Mouse (Mus musculus) heart, embryonic 12.5 days (tissue): ENCODE results near the gene Scrn3. TPM values are rescaled to one million over a fixed set of nuclear protein-coding genes. Genes with fewer than 3 reads are reported as not detected.

Experiments
- ATAC-seq: fragments of 200-750 bp; cut with Nextera tagmentation; 2 replicates; pipeline ENCODE4 v1.8.0; 2017; ENCODE audit warnings: moderate TSS enrichment, moderate library complexity; ENCODE audit not compliant: insufficient number of reproducible peaks, low FRiP score
- H3K27ac ChIP-seq: fragments of 300-500 bp; sonication (generic); 2 replicates; pipeline ENCODE4 v1.5.1; 2016; ENCODE audit warnings: mild to moderate bottlenecking, moderate library complexity; ENCODE audit not compliant: poor library complexity, severe bottlenecking
- H3K27me3 ChIP-seq: fragments of 300-500 bp; sonication (generic); replicated peaks from 2 replicates; pipeline ENCODE4 v1.6.1; 2016; ENCODE audit warnings: mild to moderate bottlenecking, moderate library complexity
- H3K36me3 ChIP-seq: fragments of 300-500 bp; sonication (generic); 2 replicates; pipeline ENCODE4 v1.6.1; 2016; ENCODE audit warnings: mild to moderate bottlenecking, moderate library complexity
- H3K4me1 ChIP-seq: fragments of 300-500 bp; sonication (generic); replicated peaks from 2 replicates; pipeline ENCODE4 v1.6.1; 2016; ENCODE audit warnings: mild to moderate bottlenecking
- H3K4me2 ChIP-seq: fragments of 300-500 bp; sonication (generic); 2 replicates; pipeline ENCODE4 v1.6.1; 2016; ENCODE audit warnings: mild to moderate bottlenecking, moderate library complexity
- H3K4me3 ChIP-seq: fragments of 300-500 bp; sonication (generic); 2 replicates; pipeline ENCODE4 v1.5.1; 2016; ENCODE audit warnings: mild to moderate bottlenecking
- H3K9ac ChIP-seq: fragments of 300-500 bp; sonication (generic); 2 replicates; pipeline ENCODE4 v1.6.1; 2016; ENCODE audit warnings: mild to moderate bottlenecking, moderate library complexity
- H3K9me3 ChIP-seq: fragments of 300-500 bp; sonication (generic); replicated peaks from 2 replicates; pipeline ENCODE4 v1.6.1; 2016; ENCODE audit warnings: mild to moderate bottlenecking, moderate library complexity
- WGBS: fragments of 180-500 bp; shearing (Covaris S2); methylation state at CpG from one replicate; pipeline ENCODE4 v1.1.7; 2016; 5-methylcytosine and 5-hydroxymethylcytosine counted together
- polyA plus RNA-seq: library from polyadenylated mRNA; unstranded; fragments of >200 nt; fragmentation: Nextera tagmentation; extraction: Ambion mirVana; gene quantifications from 2 replicates; pipeline ENCODE4 v1.2.1, GENCODE M21; 2016

Scrn3 gene
- polyA plus RNA-seq, 1 experiment from 2014 or later = 14.9 TPM

GRCm38 (mm10) chr2:73357004-73357403, 44.6 kb downstream of the Scrn3 start:
- no peak overlapping the region for H3K27ac ChIP-seq
- no peaks in the 10 kb centered on the region for H3K36me3 ChIP-seq
- WGBS = 73% methylated on average over 18 of the region's 18 CpGs
- H3K9me3 ChIP-seq = no peaks in the 10 kb centered on the region
- H3K4me1 ChIP-seq = peaks cover 3% of the 10 kb centered on the region; the same call in 1 of the 2 replicates
- ATAC-seq = no peak
- no peak overlapping the region for H3K4me2 ChIP-seq
- H3K9ac ChIP-seq = no peak overlapping the region
- no peaks in the 10 kb centered on the region for H3K27me3 ChIP-seq
- H3K4me3 ChIP-seq = no peak overlapping the region

- peak; percentile 81 for ATAC-seq
- H3K27ac ChIP-seq = no peak overlapping the region
- H3K27me3 ChIP-seq = no peaks in the 10 kb centered on the region
- H3K4me1 ChIP-seq = no peaks in the 10 kb centered on the region
- H3K9ac ChIP-seq = no peak overlapping the region
- H3K9me3 ChIP-seq = no peaks in the 10 kb centered on the region
- H3K4me3 ChIP-seq = no peak overlapping the region
- H3K4me2 ChIP-seq = no peak overlapping the region
- H3K36me3 ChIP-seq = no peaks in the 10 kb centered on the region
- 76% methylated on average over 5 of the region's 5 CpGs for WGBS
These were observed 47.5 kb downstream of the Scrn3 start for GRCm38 (mm10) chr2:73359941-73360340.

GRCm38 (mm10) chr2:73360536-73360935, 48.1 kb downstream of the Scrn3 start:
- 76% methylated on average over 2 of the region's 2 CpGs for WGBS
- no peak for ATAC-seq
- Histone ChIP-seq H3K27me3 (no peaks in the 10 kb centered on the region), H3K9me3 (no peaks in the 10 kb centered on the region), H3K9ac (no peak overlapping the region), H3K27ac (no peak overlapping the region), H3K36me3 (no peaks in the 10 kb centered on the region), H3K4me3 (no peak overlapping the region), H3K4me2 (no peak overlapping the region), H3K4me1 (no peaks in the 10 kb centered on the region)

- no peak overlapping the region for H3K27ac ChIP-seq
- ATAC-seq = no peak
- no peaks in the 10 kb centered on the region for H3K9me3 ChIP-seq
- H3K36me3 ChIP-seq = no peaks in the 10 kb centered on the region
- 69% methylated on average over 5 of the region's 5 CpGs for WGBS
- H3K4me1 ChIP-seq = no peaks in the 10 kb centered on the region
- H3K9ac ChIP-seq = no peak overlapping the region
- H3K4me3 ChIP-seq = no peak overlapping the region
- H3K4me2 ChIP-seq = no peak overlapping the region
- no peaks in the 10 kb centered on the region for H3K27me3 ChIP-seq
These were observed 51.0 kb downstream of the Scrn3 start for GRCm38 (mm10) chr2:73363448-73363847.

- Histone ChIP-seq H3K4me1 (peaks cover 8% of the 10 kb centered on the region; the same call in 1 of the 2 replicates), H3K4me2 (peak overlapping the region; percentile 7; the same call in 1 of the 2 replicates), H3K27me3 (0 out of 2 replicates have a peak, but pooled peaks cover 4% of the 10 kb centered on the region), H3K4me3 (no peak overlapping the region), H3K9ac (0 out of 2 replicates have a peak overlapping the region, but pooled peaks have one; percentile 3), H3K36me3 (no peaks in the 10 kb centered on the region), H3K9me3 (no peaks in the 10 kb centered on the region), H3K27ac (peak overlapping the region; percentile 51; the same call in 1 of the 2 replicates)
- 61% methylated on average over 9 of the region's 9 CpGs for WGBS
- ATAC-seq = no peak
These were observed 59.3 kb downstream of the Scrn3 start for GRCm38 (mm10) chr2:73371530-73372335.

- H3K36me3 ChIP-seq = no peaks in the 10 kb centered on the region
- no peak overlapping the region for H3K27ac ChIP-seq
- 0 out of 2 replicates have a peak, but pooled peaks cover 4% of the 10 kb centered on the region for H3K27me3 ChIP-seq
- 90% methylated on average over 5 of the region's 5 CpGs for WGBS
- no peak for ATAC-seq
- H3K4me2 ChIP-seq = no peak overlapping the region
- no peak overlapping the region for H3K9ac ChIP-seq
- no peak overlapping the region for H3K4me3 ChIP-seq
- H3K9me3 ChIP-seq = no peaks in the 10 kb centered on the region
- no peaks in the 10 kb centered on the region for H3K4me1 ChIP-seq
These were observed 65.9 kb downstream of the Scrn3 start for GRCm38 (mm10) chr2:73378326-73378725.

GRCm38 (mm10) chr2:73379656-73380055, 67.3 kb downstream of the Scrn3 start:
- H3K9me3 ChIP-seq = no peaks in the 10 kb centered on the region
- no peaks in the 10 kb centered on the region for H3K36me3 ChIP-seq
- H3K4me1 ChIP-seq = no peaks in the 10 kb centered on the region
- H3K9ac ChIP-seq = no peak overlapping the region
- no peak overlapping the region for H3K27ac ChIP-seq
- 72% methylated on average over 5 of the region's 5 CpGs for WGBS
- H3K4me3 ChIP-seq = no peak overlapping the region
- ATAC-seq = no peak
- no peak overlapping the region for H3K4me2 ChIP-seq
- H3K27me3 ChIP-seq = 0 out of 2 replicates have a peak, but pooled peaks cover 2% of the 10 kb centered on the region

- Histone ChIP-seq H3K4me1 (peaks cover 2% of the 10 kb centered on the region; the same call in 1 of the 2 replicates), H3K27me3 (no peaks in the 10 kb centered on the region), H3K27ac (no peak overlapping the region), H3K4me2 (no peak overlapping the region), H3K9me3 (no peaks in the 10 kb centered on the region), H3K36me3 (no peaks in the 10 kb centered on the region), H3K4me3 (no peak overlapping the region), H3K9ac (no peak overlapping the region)
- ATAC-seq = no peak
- WGBS = 51% methylated on average over 9 of the region's 9 CpGs
These were observed 68.0 kb downstream of the Scrn3 start for GRCm38 (mm10) chr2:73380298-73380975.

- no peak overlapping the region for H3K27ac ChIP-seq
- no peaks in the 10 kb centered on the region for H3K9me3 ChIP-seq
- H3K36me3 ChIP-seq = no peaks in the 10 kb centered on the region
- no peak for ATAC-seq
- H3K4me3 ChIP-seq = 0 out of 2 replicates have a peak overlapping the region, but pooled peaks have one; percentile 78
- WGBS = 67% methylated on average over 4 of the region's 4 CpGs
- peak overlapping the region; percentile 100; the same call in 1 of the 2 replicates for H3K4me2 ChIP-seq
- H3K27me3 ChIP-seq = no peaks in the 10 kb centered on the region
- H3K4me1 ChIP-seq = peaks cover 6% of the 10 kb centered on the region; the same call in 1 of the 2 replicates
- H3K9ac ChIP-seq = no peak overlapping the region; the same call in 1 of the 2 replicates
These were observed 72.8 kb downstream of the Scrn3 start for GRCm38 (mm10) chr2:73385172-73385571.

GRCm38 (mm10) chr2:73385641-73386355, 73.4 kb downstream of the Scrn3 start:
- Histone ChIP-seq H3K27me3 (no peaks in the 10 kb centered on the region), H3K9me3 (no peaks in the 10 kb centered on the region), H3K4me1 (peaks cover 6% of the 10 kb centered on the region; the same call in 1 of the 2 replicates), H3K27ac (peak overlapping the region; percentile 64), H3K4me2 (peak overlapping the region; percentile 100), H3K9ac (peak overlapping the region; percentile 82), H3K4me3 (peak overlapping the region; percentile 78), H3K36me3 (no peaks in the 10 kb centered on the region)
- ATAC-seq = no peak; the same call in 1 of the 2 replicates
- 1% methylated on average over 29 of the region's 29 CpGs for WGBS
